Mouse (Mus musculus) intestine, embryonic 14.5 days (tissue): ENCODE measurements around the gene Olfr331. TPM values are rescaled to one million over a fixed set of nuclear protein-coding genes. Genes with fewer than 3 reads are reported as not detected.
"Not testable (repeated sequence)": the region's sequence is repeated elsewhere in the genome, so short reads cannot be mapped to it uniquely, and the experiment has no call there.

Experiments used
- ATAC-seq: fragments of 200-750 bp; cut with Nextera tagmentation; replicated peaks from 2 replicates; pipeline ENCODE4 v1.8.0; 2017; ENCODE audit warnings: low read depth, moderate number of reproducible peaks, moderate TSS enrichment, moderate library complexity; ENCODE audit not compliant: low FRiP score, low TSS enrichment
- DNase-seq: peaks from one replicate; pipeline ENCODE4 v3.0.0-alpha.2; 2018; ENCODE audit warnings: low spot score
- H3K27ac ChIP-seq: fragments of 300-500 bp; sonication (generic); 2 replicates; pipeline ENCODE4 v1.5.1; 2014; ENCODE audit warnings: low read depth, mild to moderate bottlenecking, control low read depth
- H3K27me3 ChIP-seq: fragments of 300-500 bp; sonication (generic); replicated peaks from 2 replicates; pipeline ENCODE4 v1.6.1; 2014; ENCODE audit warnings: low read length, control low read depth; ENCODE audit not compliant: control insufficient read depth, insufficient read depth
- H3K36me3 ChIP-seq: fragments of 300-500 bp; sonication (generic); 2 replicates; pipeline ENCODE4 v1.6.1; 2014; ENCODE audit warnings: low read length, control low read depth; ENCODE audit not compliant: control insufficient read depth, insufficient read depth
- H3K4me1 ChIP-seq: fragments of 300-500 bp; sonication (generic); replicated peaks from 2 replicates; pipeline ENCODE4 v1.6.1; 2014; ENCODE audit warnings: low read length, control low read depth, mixed read lengths; ENCODE audit not compliant: control insufficient read depth, insufficient read depth
- H3K4me2 ChIP-seq: fragments of 300-500 bp; sonication (generic); 2 replicates; pipeline ENCODE4 v1.6.1; 2014; ENCODE audit warnings: low read length
- H3K4me3 ChIP-seq: fragments of 300-500 bp; sonication (generic); 2 replicates; pipeline ENCODE4 v1.5.1; 2014; ENCODE audit warnings: low read depth, low read length, control low read depth, mixed read lengths
- H3K9ac ChIP-seq: fragments of 300-500 bp; sonication (generic); 2 replicates; pipeline ENCODE4 v1.6.1; 2014; ENCODE audit warnings: mild to moderate bottlenecking, low read length
- H3K9me3 ChIP-seq: fragments of 300-500 bp; sonication (generic); 2 replicates; pipeline ENCODE4 v1.6.1; 2016; ENCODE audit warnings: low read length, control low read depth; ENCODE audit not compliant: control insufficient read depth
- WGBS: fragments of 180-500 bp; shearing (Covaris S2); extraction: QIAGEN DNeasy Blood & Tissue Kit; methylation state at CpG from one replicate; pipeline ENCODE4 v1.1.7; 2014; 5-methylcytosine and 5-hydroxymethylcytosine counted together
- polyA plus RNA-seq: library from polyadenylated mRNA; unstranded; fragments of >200 nt; fragmentation: Nextera tagmentation; extraction: Ambion mirVana; gene quantifications from 2 replicates; pipeline ENCODE4 v1.2.1, GENCODE M21; 2014

Gene Olfr331
- polyA plus RNA-seq = not detected in 2 replicates

DNA sequence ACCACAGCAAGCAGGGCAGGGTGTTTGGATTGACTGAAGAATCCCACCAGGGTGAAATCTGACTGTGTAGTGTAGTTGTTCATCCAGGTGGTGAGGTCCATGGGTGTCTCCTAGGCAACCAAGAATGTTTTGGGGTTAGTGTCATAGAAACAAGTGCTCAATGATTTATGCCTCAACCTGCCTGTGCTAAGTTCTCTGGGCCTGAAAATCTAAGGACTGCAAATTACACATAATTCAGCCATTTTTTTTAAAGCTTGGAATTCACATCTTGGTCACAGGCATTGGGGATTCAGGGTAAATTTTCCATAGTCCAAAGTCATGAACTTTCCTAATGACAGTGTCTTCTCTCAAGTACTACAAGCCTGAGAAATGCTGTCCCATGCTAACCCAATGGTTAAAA, at the start of gene Olfr331:
Olfr331 (minus strand) TSS at position 101 of the 400 bp plus-strand sequence.
- H3K36me3 ChIP-seq, DNase-seq, H3K4me3 ChIP-seq, H3K27ac ChIP-seq, H3K27me3 ChIP-seq, H3K4me1 ChIP-seq, ATAC-seq, H3K9ac ChIP-seq, H3K4me2 ChIP-seq, H3K9me3 ChIP-seq: not testable (repeated sequence)

DNA sequence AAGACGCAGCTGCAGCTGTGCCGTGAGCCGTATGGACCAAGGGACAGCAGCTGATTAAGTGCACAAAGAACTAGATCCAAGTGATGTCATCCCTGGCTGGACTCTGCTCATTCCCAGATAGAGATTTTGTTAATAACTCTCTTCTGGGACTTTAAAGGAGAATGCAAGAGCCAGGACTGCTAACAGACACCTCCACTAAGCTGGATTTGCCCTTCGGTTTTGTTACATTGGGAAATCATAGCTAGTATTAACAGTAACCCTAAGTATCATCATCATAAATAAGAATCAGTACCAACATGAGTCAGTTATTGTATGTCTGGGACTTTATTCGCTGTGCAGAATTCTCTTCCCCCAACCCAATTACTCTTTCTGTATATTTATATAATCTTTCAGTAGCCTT, 44.0 kb upstream of the Olfr331 start, which contains the start of gene Olfr329-ps:
Olfr329-ps (minus strand) TSS at position 101 of the 400 bp plus-strand sequence.
- H3K27ac ChIP-seq = no peak within 1 kb of the TSS
- H3K9ac ChIP-seq = no peak within 1 kb of the TSS
- no peak within 1 kb of the TSS for H3K4me3 ChIP-seq
- no peak within 1 kb of the TSS for H3K4me2 ChIP-seq
- no peaks in the 10 kb centered on the region for H3K36me3 ChIP-seq
- no peak for ATAC-seq
- H3K27me3 ChIP-seq = no peaks in the 10 kb centered on the region
- no peak for DNase-seq
- H3K4me1 ChIP-seq = no peaks in the 10 kb centered on the region
- WGBS = 73% methylated on average over 5 of the region's 5 CpGs
- H3K9me3 ChIP-seq = no peaks in the 10 kb centered on the region

DNA sequence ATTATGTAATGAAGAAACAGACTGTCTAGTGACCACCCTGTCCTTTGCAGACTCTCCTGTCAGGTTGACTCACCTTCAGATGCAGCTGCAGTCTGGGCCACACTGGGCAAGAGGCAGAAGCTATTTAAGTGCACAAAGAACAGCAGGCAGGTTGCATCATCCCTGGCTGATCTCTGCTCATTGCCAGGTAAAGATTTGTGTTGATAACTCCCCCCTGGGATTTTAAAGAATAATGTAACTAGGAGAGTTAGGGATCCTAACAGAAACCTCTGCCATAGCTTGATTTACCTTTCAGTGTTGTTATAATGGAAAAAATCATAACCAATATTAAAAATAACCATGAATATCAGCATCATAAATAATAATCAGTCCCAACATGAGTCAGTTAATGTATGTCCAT, 32.4 kb upstream of the Olfr331 start, which contains the start of gene Olfr330:
Olfr330 (minus strand) TSS at position 101 of the 400 bp plus-strand sequence.
- not testable (repeated sequence) for H3K4me3 ChIP-seq, H3K4me2 ChIP-seq, H3K27ac ChIP-seq, ATAC-seq, H3K27me3 ChIP-seq, H3K36me3 ChIP-seq, H3K4me1 ChIP-seq, DNase-seq, H3K9ac ChIP-seq, H3K9me3 ChIP-seq

DNA sequence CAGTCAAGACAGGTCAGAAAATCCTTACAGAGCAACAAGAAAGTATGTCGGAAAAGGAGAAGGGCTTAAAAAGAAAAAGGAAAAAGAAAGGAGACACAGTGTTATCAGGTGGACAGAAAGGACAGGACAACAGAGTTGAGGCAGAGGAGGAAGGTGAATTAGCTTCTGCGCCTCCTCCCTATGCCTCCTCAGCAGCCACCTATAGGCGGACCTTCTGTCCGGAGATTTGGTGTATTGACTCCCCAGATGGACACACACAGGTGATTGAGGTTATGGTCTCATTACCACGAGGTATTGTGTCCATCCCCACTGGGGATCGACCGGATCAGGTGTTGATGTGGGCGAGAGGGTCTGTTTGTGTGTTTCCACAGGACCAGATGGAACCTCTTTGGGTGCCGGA, 17.4 kb upstream of the Olfr331 start:
- H3K4me1 ChIP-seq, DNase-seq, H3K9me3 ChIP-seq, H3K27ac ChIP-seq, H3K27me3 ChIP-seq, H3K36me3 ChIP-seq, H3K9ac ChIP-seq, H3K4me2 ChIP-seq, ATAC-seq, H3K4me3 ChIP-seq: not testable (repeated sequence)
- 90% methylated on average over 6 of the region's 9 CpGs for WGBS

DNA sequence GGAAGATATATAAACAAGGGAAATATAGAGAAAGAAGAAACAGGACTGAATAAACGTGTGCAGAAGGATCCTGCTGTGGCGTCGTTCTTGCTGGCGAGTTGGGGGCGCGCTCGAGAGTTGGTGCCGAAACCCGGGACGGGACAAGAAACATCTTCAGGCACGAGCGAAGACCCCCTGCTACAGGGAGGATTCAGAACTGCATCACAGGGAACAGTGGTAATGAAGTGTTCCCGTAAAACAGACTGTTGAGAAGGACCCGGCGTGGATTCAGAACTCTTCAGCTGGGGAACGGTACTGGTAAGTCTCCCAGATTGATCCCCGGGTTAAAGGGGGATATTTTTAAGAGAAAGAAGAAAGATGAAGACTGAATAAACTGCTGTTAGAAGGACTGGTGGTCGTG, 16.5 kb upstream of the Olfr331 start:
- H3K27ac ChIP-seq, H3K4me3 ChIP-seq, DNase-seq, H3K9ac ChIP-seq, ATAC-seq, H3K27me3 ChIP-seq, H3K4me1 ChIP-seq, H3K36me3 ChIP-seq, H3K9me3 ChIP-seq, H3K4me2 ChIP-seq: not testable (repeated sequence)
- 95% methylated on average over 17 of the region's 18 CpGs for WGBS

DNA sequence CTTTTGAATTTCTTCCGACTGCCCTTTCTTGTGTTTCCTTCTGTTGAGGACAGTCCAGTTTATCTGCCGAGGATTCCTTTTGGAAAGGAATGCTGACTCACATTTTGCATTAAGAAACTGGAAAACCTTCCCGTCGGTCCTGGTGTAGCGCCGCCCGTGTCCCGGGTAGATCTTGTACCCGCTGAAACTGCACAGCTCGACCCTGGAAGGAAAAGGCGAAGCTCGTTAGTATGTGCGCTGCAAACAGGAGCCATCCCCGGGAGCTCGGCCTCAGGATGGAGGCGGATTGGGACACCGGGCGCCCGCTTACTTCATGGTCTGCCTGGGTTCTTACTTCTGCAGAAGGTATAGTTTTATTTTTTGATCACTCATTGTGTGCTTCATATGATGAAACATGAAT, 6.7 kb upstream of the Olfr331 start:
- not testable (repeated sequence) for H3K27ac ChIP-seq, H3K9me3 ChIP-seq, H3K4me2 ChIP-seq, H3K27me3 ChIP-seq, H3K36me3 ChIP-seq, H3K4me1 ChIP-seq, ATAC-seq, H3K9ac ChIP-seq, H3K4me3 ChIP-seq, DNase-seq
- WGBS = 89% methylated on average over 19 of the region's 19 CpGs

DNA sequence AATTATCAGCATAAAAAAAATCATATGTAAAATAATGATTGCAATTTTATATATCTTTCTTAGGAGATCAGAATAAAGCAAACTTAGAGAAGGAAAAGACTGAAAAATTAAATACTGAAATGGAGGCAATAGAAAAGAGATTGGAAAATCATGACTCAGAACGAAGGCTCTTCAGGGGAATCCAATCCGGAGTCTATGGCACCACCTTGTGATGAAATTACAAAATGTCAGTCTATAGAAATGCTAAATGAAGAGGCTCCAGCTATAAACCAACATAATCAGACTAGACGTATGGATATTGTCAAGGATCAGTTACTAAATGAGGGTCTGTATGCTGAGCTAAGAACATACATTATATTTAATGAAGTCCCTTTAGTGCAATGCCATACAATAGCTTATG, 3.1 kb downstream of the Olfr331 start:
- 33% methylated on average over 3 of the region's 3 CpGs for WGBS
- no peaks in the 10 kb centered on the region for H3K27me3 ChIP-seq
- ATAC-seq (no peak), DNase-seq (no peak)
- no peaks in the 10 kb centered on the region for H3K36me3 ChIP-seq
- H3K4me2 ChIP-seq = no peak overlapping the region
- no peak overlapping the region for H3K4me3 ChIP-seq
- no peaks in the 10 kb centered on the region for H3K4me1 ChIP-seq
- no peak overlapping the region for H3K9ac ChIP-seq
- no peak overlapping the region for H3K27ac ChIP-seq
- H3K9me3 ChIP-seq = no peaks in the 10 kb centered on the region

DNA sequence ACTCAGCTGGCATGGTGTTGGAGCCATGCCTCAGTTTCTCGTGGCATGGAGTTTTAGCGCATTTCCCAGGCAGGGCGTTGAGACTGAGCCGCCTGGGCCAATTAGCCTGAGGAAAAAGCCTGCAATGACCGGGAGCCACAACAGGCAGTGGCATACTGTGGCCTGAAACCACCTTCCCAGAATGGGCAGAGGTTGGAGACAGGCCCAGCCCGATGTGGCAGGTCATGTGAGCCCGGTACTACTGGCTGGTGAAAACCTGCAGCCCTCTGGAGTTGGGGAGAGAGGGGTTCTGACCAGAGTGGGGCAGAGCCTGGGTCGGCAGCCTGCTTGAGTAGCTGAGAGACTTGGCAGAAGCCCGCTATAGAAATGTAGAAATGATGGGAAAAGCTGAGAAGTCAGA, 3.6 kb downstream of the Olfr331 start:
- no peak overlapping the region for H3K27ac ChIP-seq
- H3K27me3 ChIP-seq = no peaks in the 10 kb centered on the region
- DNase-seq (no peak), ATAC-seq (no peak)
- no peaks in the 10 kb centered on the region for H3K4me1 ChIP-seq
- WGBS = 80% methylated on average over 9 of the region's 9 CpGs
- H3K9me3 ChIP-seq = no peaks in the 10 kb centered on the region
- no peaks in the 10 kb centered on the region for H3K36me3 ChIP-seq
- H3K4me2 ChIP-seq = no peak overlapping the region
- no peak overlapping the region for H3K9ac ChIP-seq
- no peak overlapping the region for H3K4me3 ChIP-seq

DNA sequence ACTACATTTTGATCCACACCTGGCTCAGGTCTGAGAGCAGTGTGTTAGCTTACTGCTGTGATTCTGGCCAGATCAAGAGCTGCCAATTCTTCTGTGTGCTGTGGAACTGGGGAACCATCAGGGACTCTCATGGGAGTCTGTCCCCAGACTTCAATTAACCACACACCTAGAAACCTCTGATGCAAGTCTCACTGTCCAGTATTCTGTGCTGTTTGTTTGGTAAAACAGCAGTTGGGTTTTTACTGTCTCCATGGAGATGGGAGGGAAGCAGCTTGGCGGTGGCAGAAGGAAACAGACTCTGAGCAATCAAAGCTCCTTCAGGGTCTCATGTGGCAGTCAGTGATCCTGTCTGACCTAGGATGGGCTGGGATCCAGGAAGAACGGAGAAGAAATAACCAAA, 9.9 kb downstream of the Olfr331 start, which contains the start of gene Olfr332:
Olfr332 (minus strand) TSS at position 101 of the 400 bp plus-strand sequence.
- Histone ChIP-seq H3K27me3 (no peaks in the 10 kb centered on the region), H3K4me3 (no peak within 1 kb of the TSS), H3K9ac (no peak within 1 kb of the TSS), H3K4me1 (no peaks in the 10 kb centered on the region), H3K4me2 (no peak within 1 kb of the TSS), H3K36me3 (no peaks in the 10 kb centered on the region), H3K9me3 (no peaks in the 10 kb centered on the region), H3K27ac (no peak within 1 kb of the TSS)
- ATAC-seq (no peak), DNase-seq (no peak)
- WGBS = 74% methylated on average over 2 of the region's 2 CpGs
